Mouse (Mus musculus): Measurements from ENCODE around the gene Prr19. TPM values are rescaled to one million over a fixed set of nuclear protein-coding genes. Genes with fewer than 3 reads are reported as not detected.
"Not testable (repeated sequence)": the region's sequence is repeated elsewhere in the genome, so short reads cannot be mapped to it uniquely, and the experiment has no call there.

Prr19 gene
- total RNA-seq (2014; rRNA removed) (not detected in 2 replicates), polyA plus RNA-seq (2012; rRNA removed) (not detected in 2 replicates)

DNA sequence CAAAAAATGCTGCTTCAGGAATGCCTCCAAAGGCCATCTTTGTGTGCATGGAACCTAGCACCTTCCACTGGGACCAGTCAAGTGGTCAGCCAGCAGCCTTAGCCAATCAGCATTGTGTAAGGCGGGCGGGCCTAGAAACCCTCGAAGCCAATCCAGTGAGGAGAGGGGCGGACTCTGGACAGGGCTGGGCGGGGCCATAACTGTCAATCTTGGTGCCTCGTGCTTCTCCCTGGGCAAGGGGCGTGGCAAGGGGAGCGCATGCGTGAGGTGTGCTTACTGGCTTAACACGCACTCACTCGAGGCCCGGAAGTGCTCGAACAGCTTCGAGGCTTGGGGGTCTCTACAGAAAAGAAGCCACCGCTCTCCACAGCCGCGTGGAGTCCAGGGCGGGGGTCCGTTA lies at the start of gene Prr19:
Prr19 (plus strand) TSS at position 349 of the 400 bp plus-strand sequence.
- peaks cover 2% of the 10 kb centered on the region; the same call in 1 of the 2 replicates for H3K27me3 ChIP-seq (ENCODE audit: control insufficient read depth, insufficient read depth, low read length)
- 72% methylated on average over 19 of the region's 19 CpGs for WGBS
- no peak within 1 kb of the TSS for H3K4me3 ChIP-seq (ENCODE audit: insufficient read depth, low read depth, low read length)
- no peak for TF ChIP-seq POLR2A (IDR thresholded peaks at IDR 0.05; ENCODE audit: extremely low read depth, insufficient read depth, low read length)
- no peak for TF ChIP-seq CTCF (IDR thresholded peaks at IDR 0.05; ENCODE audit: low read depth, low read length)
- no peak within 1 kb of the TSS for H3K9ac ChIP-seq (ENCODE audit: low read depth, low read length)
- H3K4me1 ChIP-seq (ENCODE audit: control insufficient read depth, insufficient read depth, low read length): peaks cover 3% of the 10 kb centered on the region
- DNase-seq (ENCODE audit: extremely low read depth, low read depth, low spot score): no peak
- H3K36me3 ChIP-seq (ENCODE audit: control insufficient read depth, insufficient read depth, low read length): no peaks in the 10 kb centered on the region
- no peak within 1 kb of the TSS for H3K27ac ChIP-seq (replicated peaks; ENCODE audit: insufficient read depth, low read depth, low read length)
- H3K79me2 ChIP-seq (ENCODE audit: control insufficient read depth, insufficient read depth, low read length): no peaks in the 10 kb centered on the region

DNA sequence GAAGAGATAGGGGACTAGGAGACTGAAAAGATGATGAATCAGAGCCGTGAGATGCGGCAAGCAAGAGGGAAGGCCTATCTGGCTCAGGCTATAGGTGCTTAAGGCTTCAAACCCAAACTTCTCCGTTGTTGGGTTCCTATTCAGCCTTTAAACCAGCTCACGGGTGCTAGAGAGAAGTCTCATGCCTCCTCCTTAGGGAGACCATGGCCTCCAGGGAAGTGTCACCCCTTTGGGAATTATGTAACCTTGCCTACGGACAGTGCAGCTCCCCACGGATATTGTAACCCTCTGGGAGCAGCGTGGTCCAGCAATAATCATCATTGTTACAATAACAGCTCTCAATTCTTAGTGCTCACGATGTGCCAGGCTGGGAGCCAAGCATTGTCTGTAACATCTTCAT lies 49.4 kb upstream of the Prr19 start:
- no peak overlapping the region; the same call in 1 of the 2 replicates for H3K9ac ChIP-seq (ENCODE audit: low read depth, low read length)
- TF ChIP-seq CTCF (IDR thresholded peaks at IDR 0.05; ENCODE audit: low read depth, low read length) (no peak), POLR2A (IDR thresholded peaks at IDR 0.05; ENCODE audit: extremely low read depth, insufficient read depth, low read length) (no peak)
- DNase-seq (ENCODE audit: extremely low read depth, low read depth, low spot score): no peak
- H3K36me3 ChIP-seq (ENCODE audit: control insufficient read depth, insufficient read depth, low read length): no peaks in the 10 kb centered on the region
- H3K4me3 ChIP-seq (ENCODE audit: insufficient read depth, low read depth, low read length): no peak overlapping the region
- 58% methylated on average over 8 of the region's 8 CpGs for WGBS
- peaks cover 12% of the 10 kb centered on the region for H3K4me1 ChIP-seq (ENCODE audit: control insufficient read depth, insufficient read depth, low read length)
- H3K27ac ChIP-seq (replicated peaks; ENCODE audit: insufficient read depth, low read depth, low read length): peak overlapping the region; percentile 36
- no peaks in the 10 kb centered on the region for H3K27me3 ChIP-seq (ENCODE audit: control insufficient read depth, insufficient read depth, low read length)
- peaks cover 28% of the 10 kb centered on the region; the same call in 1 of the 2 replicates for H3K79me2 ChIP-seq (ENCODE audit: control insufficient read depth, insufficient read depth, low read length)

DNA sequence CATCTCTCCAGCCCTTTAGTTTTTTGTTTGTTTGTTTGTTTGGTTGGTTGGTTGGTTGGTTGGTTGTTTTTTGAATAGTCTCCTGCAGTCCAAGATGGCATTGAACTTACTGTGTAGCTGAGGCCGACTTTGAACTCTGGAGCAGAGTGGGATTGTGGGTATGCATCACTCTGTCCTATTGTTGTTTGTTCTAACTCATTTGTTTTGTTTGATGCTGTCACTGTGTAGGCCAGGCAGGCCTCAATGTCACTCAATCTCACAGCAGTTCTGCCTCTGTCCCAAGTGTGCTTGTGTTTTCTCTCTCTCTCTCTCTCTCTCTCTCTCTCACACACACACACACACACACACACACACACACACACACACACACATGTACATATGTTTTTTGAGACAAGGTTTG lies 39.3 kb upstream of the Prr19 start:
- no peak overlapping the region for H3K9ac ChIP-seq (ENCODE audit: low read depth, low read length)
- no peaks in the 10 kb centered on the region for H3K27me3 ChIP-seq (ENCODE audit: control insufficient read depth, insufficient read depth, low read length)
- no peaks in the 10 kb centered on the region for H3K79me2 ChIP-seq (ENCODE audit: control insufficient read depth, insufficient read depth, low read length)
- no peak overlapping the region for H3K27ac ChIP-seq (replicated peaks; ENCODE audit: insufficient read depth, low read depth, low read length)
- 86% methylated on average over 1 of the region's 1 CpGs for WGBS
- H3K36me3 ChIP-seq (ENCODE audit: control insufficient read depth, insufficient read depth, low read length): no peaks in the 10 kb centered on the region
- peaks cover 3% of the 10 kb centered on the region for H3K4me1 ChIP-seq (ENCODE audit: control insufficient read depth, insufficient read depth, low read length)
- TF ChIP-seq CTCF (IDR thresholded peaks at IDR 0.05; ENCODE audit: low read depth, low read length) (no peak), POLR2A (IDR thresholded peaks at IDR 0.05; ENCODE audit: extremely low read depth, insufficient read depth, low read length) (no peak)
- no peak for DNase-seq (ENCODE audit: extremely low read depth, low read depth, low spot score)
- H3K4me3 ChIP-seq (ENCODE audit: insufficient read depth, low read depth, low read length): no peak overlapping the region

DNA sequence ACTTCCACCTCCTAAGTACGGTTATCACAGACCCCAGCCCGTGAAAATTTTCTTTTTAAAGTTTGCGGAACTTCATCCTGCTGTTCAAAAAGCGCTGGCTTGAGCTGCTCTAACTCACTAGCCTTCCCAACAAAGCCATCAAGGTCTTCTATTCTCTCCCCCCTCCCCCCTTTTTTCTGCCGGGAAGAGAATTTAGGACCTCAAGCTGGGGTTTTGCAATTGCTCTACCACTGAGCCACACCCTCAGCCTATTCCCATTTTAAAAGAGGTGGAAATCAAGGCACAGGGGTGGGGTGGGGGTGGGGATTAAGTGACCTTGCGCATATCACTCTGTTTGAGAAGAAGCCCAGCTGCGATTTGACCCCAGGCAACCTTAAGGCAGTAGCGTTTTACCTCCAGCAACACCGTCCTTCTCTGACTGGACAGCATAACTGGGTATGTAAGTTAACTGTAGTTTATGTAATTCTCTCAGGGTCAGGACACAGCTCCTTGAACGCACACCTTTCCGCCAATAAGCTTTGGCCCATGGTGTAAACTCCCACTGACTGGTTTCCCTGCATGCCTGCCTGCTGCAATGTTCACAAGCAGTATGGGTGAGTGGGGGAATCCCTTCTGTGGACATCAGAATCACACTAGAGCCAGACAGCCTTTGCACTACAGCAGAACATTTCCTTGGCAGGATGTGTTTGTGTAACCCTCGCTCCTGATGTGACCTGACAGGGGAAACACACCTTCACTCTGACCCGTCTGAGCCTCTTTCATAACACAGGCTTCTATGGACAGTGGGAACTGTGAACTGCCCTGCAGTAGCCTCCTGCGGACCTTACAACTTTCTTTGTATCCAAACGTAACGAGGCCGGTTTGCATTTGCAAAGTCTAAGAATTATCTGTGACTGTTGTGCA lies 37.0 kb upstream of the Prr19 start:
- H3K36me3 ChIP-seq (ENCODE audit: control insufficient read depth, insufficient read depth, low read length): no peaks in the 10 kb centered on the region
- H3K79me2 ChIP-seq (ENCODE audit: control insufficient read depth, insufficient read depth, low read length): peaks cover 7% of the 10 kb centered on the region; the same call in 1 of the 2 replicates
- peak overlapping the region; percentile 1; the same call in 1 of the 2 replicates for H3K9ac ChIP-seq (ENCODE audit: low read depth, low read length)
- peak; percentile 93 for DNase-seq (ENCODE audit: extremely low read depth, low read depth, low spot score)
- peak overlapping the region; percentile 28 for H3K27ac ChIP-seq (replicated peaks; ENCODE audit: insufficient read depth, low read depth, low read length)
- no peak overlapping the region for H3K4me3 ChIP-seq (ENCODE audit: insufficient read depth, low read depth, low read length)
- WGBS: 31% methylated on average over 17 of the region's 17 CpGs
- no peaks in the 10 kb centered on the region for H3K27me3 ChIP-seq (ENCODE audit: control insufficient read depth, insufficient read depth, low read length)
- TF ChIP-seq POLR2A (IDR thresholded peaks at IDR 0.05; ENCODE audit: extremely low read depth, insufficient read depth, low read length): no peak
- TF ChIP-seq CTCF (IDR thresholded peaks at IDR 0.05; ENCODE audit: low read depth, low read length): no peak
- H3K4me1 ChIP-seq (ENCODE audit: control insufficient read depth, insufficient read depth, low read length): peaks cover 6% of the 10 kb centered on the region

DNA sequence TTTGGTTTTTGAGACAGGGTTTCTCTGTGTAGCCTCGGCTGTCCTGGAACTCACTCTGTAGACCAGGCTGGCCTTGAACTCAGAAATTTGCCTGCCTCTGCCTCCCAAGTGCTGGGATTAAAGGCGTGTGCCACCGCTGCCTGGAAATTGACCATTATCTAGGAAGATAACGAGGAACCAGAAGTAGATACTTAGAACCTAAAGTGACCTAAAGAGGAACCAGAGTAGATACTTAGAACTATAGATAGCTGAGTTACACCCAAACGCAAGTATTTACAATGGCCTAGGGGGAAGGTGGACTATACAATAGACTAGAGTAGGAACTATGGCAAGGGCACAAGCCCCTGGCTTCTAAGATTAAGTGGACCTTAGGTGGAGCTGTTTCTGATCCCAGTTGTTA lies 35.5 kb upstream of the Prr19 start:
- H3K9ac ChIP-seq (ENCODE audit: low read depth, low read length); H3K4me3 ChIP-seq (ENCODE audit: insufficient read depth, low read depth, low read length); H3K36me3 ChIP-seq (ENCODE audit: control insufficient read depth, insufficient read depth, low read length); H3K27me3 ChIP-seq (ENCODE audit: control insufficient read depth, insufficient read depth, low read length); DNase-seq (ENCODE audit: extremely low read depth, low read depth, low spot score); H3K27ac ChIP-seq (replicated peaks; ENCODE audit: insufficient read depth, low read depth, low read length): not testable (repeated sequence)
- 83% methylated on average over 5 of the region's 5 CpGs for WGBS
- H3K79me2 ChIP-seq (ENCODE audit: control insufficient read depth, insufficient read depth, low read length): peaks cover 13% of the 10 kb centered on the region
- H3K4me1 ChIP-seq (ENCODE audit: control insufficient read depth, insufficient read depth, low read length): peaks cover 11% of the 10 kb centered on the region
